Mouse (Mus musculus): ENCODE results near the gene Dnase2b. TPM values are rescaled to one million over a fixed set of nuclear protein-coding genes. Genes with fewer than 3 reads are reported as not detected.

Dnase2b gene
- not detected for total RNA-seq (2021)
- long read RNA-seq, experiment 1: 0 reads
- long read RNA-seq, experiment 2: 0 reads

- DNase-seq: no peak
- intact Hi-C loops (cut with DNase I; ENCODE audit: low total_unique reads): no loop called here
Observed at GRCm38 (mm10) chr3:146615496-146615895, at the start of gene Dnase2b. TSS of gene Dnase2b (minus strand) at chr3:146615596.

GRCm38 (mm10) chr3:146661907-146662306 is 46.5 kb upstream of the Dnase2b start:
- no peak for DNase-seq
- intact Hi-C loops (cut with DNase I; ENCODE audit: low total_unique reads): no loop called here

DNA sequence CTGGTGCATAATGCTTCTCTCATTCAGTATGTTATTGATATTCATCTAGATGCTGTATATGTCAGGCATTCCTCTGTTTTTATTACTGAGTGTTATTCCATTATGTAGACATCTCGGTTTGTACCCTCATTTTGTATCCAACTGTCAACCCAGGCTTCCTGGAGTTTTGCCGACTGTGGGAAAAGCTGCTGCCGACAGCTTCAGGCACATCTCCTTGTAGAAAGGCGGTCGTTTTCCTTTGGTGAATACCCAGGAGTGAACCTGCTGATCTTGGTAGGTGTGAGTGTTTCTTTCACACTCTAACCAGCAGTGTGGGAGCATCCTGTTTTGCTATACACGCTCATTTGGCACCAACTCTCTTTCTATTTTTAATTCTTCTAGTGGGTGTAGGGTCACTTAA is 45.6 kb upstream of the Dnase2b start:
- DNase-seq: no peak
- intact Hi-C loops (cut with DNase I; ENCODE audit: low total_unique reads): no loop called here

DNA sequence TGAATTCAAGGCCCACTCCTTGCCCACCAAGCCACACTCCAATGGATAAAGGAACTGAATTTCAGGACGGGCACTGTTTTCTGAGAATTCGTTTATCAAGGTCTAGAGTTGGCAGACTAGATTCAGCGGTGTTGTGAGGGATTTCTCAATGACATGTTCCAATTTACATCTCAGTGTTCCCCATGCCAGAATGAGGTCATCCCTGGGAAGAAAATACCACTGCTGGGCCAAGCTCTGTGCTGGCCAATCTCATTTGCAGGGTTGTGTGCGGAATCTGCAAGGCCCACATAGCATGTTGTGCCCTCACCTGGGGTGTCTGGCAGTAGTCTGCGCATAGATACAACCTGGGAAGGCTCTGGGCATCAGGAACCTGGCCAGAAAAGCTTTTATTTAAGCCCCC is 43.9 kb upstream of the Dnase2b start:
- no peak for DNase-seq
- intact Hi-C loops (cut with DNase I; ENCODE audit: low total_unique reads): no loop called here

- DNase-seq: no peak
- intact Hi-C loops (cut with DNase I; ENCODE audit: low total_unique reads): no loop called here
Observed at GRCm38 (mm10) chr3:146658061-146658639, 42.8 kb upstream of the Dnase2b start.

GRCm38 (mm10) chr3:146657433-146657832 is 42.0 kb upstream of the Dnase2b start:
- intact Hi-C loops (cut with DNase I; ENCODE audit: low total_unique reads): no loop called here

GRCm38 (mm10) chr3:146655111-146655577 is 39.7 kb upstream of the Dnase2b start:
- intact Hi-C loops (cut with DNase I; ENCODE audit: low total_unique reads): no loop called here
- DNase-seq: no peak

More at GRCm38 (mm10) chr3:146657433-146657832, 42.0 kb upstream of the Dnase2b start:
- no peak for DNase-seq

- intact Hi-C loops (cut with DNase I; ENCODE audit: low total_unique reads): no loop called here
- no peak for DNase-seq
Observed at GRCm38 (mm10) chr3:146653692-146654091, 38.3 kb upstream of the Dnase2b start.

DNA sequence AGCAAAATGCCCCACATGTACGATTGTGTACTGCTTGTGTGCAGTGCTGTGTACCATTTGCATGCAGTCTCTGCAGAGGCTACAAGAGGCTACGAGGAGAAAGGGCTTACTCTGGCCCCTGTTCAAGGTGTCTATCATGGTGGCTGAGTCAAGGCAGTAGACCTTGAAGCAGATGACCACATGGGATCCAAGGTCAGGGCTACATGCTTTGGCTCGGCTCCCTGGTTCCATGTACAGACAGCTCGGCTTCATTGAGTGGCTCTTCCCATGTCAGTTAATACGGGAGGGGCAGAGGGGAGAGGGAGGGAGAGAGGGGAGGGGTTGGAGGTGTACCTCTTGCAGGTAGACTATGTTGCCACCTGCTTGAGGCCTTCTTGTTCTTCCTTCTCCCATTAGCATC is 37.0 kb upstream of the Dnase2b start:
- DNase-seq: no peak
- intact Hi-C loops (cut with DNase I; ENCODE audit: low total_unique reads): no loop called here

GRCm38 (mm10) chr3:146651217-146651616 is 35.8 kb upstream of the Dnase2b start, which contains the start of gene 4930503B20Rik:
TSS of gene 4930503B20Rik (minus strand) at chr3:146651317.
- intact Hi-C loops (cut with DNase I; ENCODE audit: low total_unique reads): no loop called here
- no peak for DNase-seq

GRCm38 (mm10) chr3:146650716-146651115 is 35.3 kb upstream of the Dnase2b start:
- no peak for DNase-seq

GRCm38 (mm10) chr3:146649311-146649894 is 34.0 kb upstream of the Dnase2b start:
- no peak for DNase-seq
- intact Hi-C loops (cut with DNase I; ENCODE audit: low total_unique reads): no loop called here

More at GRCm38 (mm10) chr3:146650716-146651115, 35.3 kb upstream of the Dnase2b start:
- intact Hi-C loops (cut with DNase I; ENCODE audit: low total_unique reads): no loop called here

- intact Hi-C loops (cut with DNase I; ENCODE audit: low total_unique reads): no loop called here
- peak; percentile 15 for DNase-seq
Observed at GRCm38 (mm10) chr3:146641818-146642427, 26.5 kb upstream of the Dnase2b start.

- no peak for DNase-seq
- intact Hi-C loops (cut with DNase I; ENCODE audit: low total_unique reads): no loop called here
Observed at GRCm38 (mm10) chr3:146632506-146632905, 17.1 kb upstream of the Dnase2b start.

- intact Hi-C loops (cut with DNase I; ENCODE audit: low total_unique reads): no loop called here
- no peak for DNase-seq
Observed at GRCm38 (mm10) chr3:146628227-146628982, 13.0 kb upstream of the Dnase2b start.

- DNase-seq: no peak
- intact Hi-C loops (cut with DNase I; ENCODE audit: low total_unique reads): no loop called here
Observed at GRCm38 (mm10) chr3:146625766-146626165, 10.4 kb upstream of the Dnase2b start.

DNA sequence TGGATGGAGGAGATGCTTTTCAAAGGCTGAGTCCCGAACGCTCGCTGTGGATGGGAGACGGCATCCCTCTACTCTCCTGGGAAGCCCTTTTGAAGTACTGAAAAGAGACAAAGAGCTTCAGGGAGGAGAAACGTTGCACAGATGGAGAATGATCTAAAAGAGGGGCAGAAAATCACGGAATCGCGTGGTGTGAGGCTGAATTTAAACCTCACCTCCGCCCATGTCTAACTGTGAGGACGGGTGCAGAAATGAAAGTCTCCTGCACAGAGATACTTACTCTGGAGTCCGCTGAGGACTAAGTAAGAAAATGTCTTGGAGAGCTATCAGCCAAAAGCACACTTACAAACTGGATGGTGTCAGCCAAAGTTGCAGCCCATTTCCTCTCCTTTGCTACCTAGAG is 6.6 kb upstream of the Dnase2b start:
- DNase-seq: no peak
- intact Hi-C loops (cut with DNase I; ENCODE audit: low total_unique reads): no loop called here

- intact Hi-C loops (cut with DNase I; ENCODE audit: low total_unique reads): no loop called here
- no peak for DNase-seq
Observed at GRCm38 (mm10) chr3:146620555-146621249, 5.3 kb upstream of the Dnase2b start.

GRCm38 (mm10) chr3:146620101-146620500 is 4.7 kb upstream of the Dnase2b start:
- no peak for DNase-seq
- intact Hi-C loops (cut with DNase I; ENCODE audit: low total_unique reads): no loop called here

DNA sequence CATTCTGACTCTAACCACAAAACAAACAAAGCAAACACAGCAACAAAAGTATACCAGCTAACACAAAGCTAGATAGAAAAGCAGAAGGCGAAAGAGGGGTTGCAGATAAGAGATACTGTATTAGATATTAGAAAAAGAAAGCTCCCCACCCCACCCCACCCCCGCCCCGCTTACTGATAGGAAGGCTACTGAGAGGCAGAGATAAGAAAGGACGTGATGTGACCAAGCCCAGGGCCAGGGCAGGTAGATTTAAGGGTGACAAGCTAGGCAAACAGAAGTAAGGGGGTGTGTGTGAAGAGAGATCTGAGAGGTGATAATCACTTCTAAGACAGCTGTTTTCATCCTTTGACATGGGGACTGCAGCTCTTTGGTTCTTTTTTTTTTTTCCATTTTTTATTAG is 3.0 kb upstream of the Dnase2b start:
- intact Hi-C loops (cut with DNase I; ENCODE audit: low total_unique reads): no loop called here
- no peak for DNase-seq
